Mouse (Mus musculus) ES-E14 (cell line): ENCODE measurements around the gene Bmf.

ENCODE experiments used
- CHD2 ChIP-seq: IDR thresholded peaks from 2 replicates; pipeline ENCODE4 v1.6.1; 2014; ENCODE audit warnings: mild to moderate bottlenecking, low read depth, low read length, inconsistent platforms
- HCFC1 ChIP-seq: IDR thresholded peaks from 2 replicates; pipeline ENCODE4 v1.6.1; 2012; ENCODE audit warnings: low read length, inconsistent platforms, borderline replicate concordance; ENCODE audit not compliant: insufficient read depth
- MAFK ChIP-seq: IDR thresholded peaks from 2 replicates; pipeline ENCODE4 v1.6.1; 2014; ENCODE audit warnings: mild to moderate bottlenecking, low read depth, low read length, inconsistent platforms; ENCODE audit not compliant: insufficient read depth
- ZC3H11A ChIP-seq: IDR thresholded peaks from 2 replicates; pipeline ENCODE4 v1.6.1; 2012; ENCODE audit warnings: low read depth, mild to moderate bottlenecking, inconsistent platforms, low read length, borderline replicate concordance
- ZNF384 ChIP-seq: IDR thresholded peaks from 2 replicates; pipeline ENCODE4 v1.6.1; 2012; ENCODE audit warnings: low read depth, low read length, inconsistent platforms

DNA sequence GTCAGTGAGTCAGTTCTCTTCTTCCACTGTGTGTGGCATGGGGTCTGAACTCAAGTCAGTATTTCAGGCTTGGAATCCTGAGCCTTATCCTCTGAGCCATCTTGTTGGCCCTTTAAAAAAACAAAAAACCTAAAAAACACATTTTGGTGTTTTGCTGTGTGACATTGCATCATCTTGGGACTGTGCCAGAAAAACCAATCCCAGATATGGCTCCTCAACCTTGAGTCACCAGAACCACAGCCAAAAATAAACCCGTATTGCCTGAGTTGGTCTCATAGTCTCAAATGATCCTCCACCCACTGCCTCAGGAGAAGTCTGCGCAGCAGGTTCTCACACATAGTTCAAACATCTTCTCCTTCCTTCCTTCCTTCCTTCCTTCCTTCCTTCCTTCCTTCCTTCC, 21.5 kb upstream of the Bmf start:
- no peak for TF ChIP-seq ZC3H11A
- no peak for TF ChIP-seq ZNF384
- no peak for TF ChIP-seq CHD2
- TF ChIP-seq MAFK = no peak
- TF ChIP-seq HCFC1 = no peak
